Mouse (Mus musculus): Measurements from ENCODE around the gene Smok2a.
A peak's percentile ranks its signal among the peaks of the same experiment; 100 is the strongest.
"Not testable (repeated sequence)": the region's sequence is repeated elsewhere in the genome, so short reads cannot be mapped to it uniquely, and the experiment has no call there.

Smok2a gene

DNA sequence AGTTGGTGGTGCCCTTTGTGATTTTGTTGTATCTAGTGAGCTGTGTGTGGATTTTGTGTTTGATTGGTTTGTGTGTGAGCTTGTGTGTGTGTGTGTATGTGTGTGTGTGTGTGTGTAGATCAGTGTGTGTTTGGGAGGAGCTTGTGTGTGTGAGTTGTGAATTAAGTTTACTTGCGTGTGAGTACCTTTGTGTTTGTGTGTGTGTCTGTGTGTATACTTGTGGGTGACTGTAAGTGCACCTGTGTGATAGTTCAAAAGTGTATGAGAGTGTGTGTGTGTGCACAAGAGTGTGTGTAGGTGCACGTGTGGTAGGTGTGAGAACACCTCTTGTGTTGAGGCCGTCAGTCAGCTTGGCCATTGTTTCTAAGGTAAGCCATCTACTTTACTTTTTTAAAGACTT is at the start of gene Smok2a:
Gene Smok2a (plus strand): TSS at position 301 of the 400 bp plus-strand sequence.
- DNase-seq, result no peak

DNA sequence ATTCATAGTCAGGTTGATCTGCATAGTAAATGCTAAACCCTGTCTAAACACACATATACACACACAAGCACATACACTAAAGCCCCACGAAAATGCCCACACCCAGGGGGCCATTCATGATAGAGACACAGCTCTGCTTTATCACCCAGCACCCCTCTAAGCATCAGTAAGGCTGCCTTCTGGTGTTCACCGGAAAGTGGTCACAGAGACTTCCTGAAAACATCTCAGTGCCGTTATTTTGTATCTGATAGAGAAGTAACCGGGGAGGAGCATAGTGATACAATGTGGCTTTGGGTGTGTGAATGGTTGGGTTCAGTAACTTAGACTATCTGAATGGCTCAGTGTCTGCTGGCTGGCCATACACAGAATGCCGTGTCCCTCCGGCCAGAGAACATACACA is 47.4 kb upstream of the Smok2a start:
- not testable (repeated sequence) for DNase-seq

DNA sequence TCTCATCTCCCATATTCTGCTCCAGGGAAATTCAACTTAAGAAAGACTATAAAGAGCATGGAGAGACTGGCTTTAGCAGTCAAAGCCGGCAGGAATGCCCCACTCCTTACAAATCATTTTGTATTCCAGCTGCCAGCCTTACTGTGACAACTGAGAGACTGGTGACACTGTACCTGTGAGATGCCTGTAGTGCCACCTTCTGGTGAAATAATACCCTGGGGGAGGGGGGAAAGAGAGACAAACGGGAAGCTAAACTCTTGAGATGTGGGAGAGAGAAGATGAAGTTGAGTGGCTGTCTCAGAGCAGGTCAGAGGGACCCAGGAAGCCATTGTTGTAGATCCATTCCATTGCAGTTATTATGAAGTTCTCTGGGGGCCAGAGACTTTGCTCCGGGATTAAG is 47.0 kb upstream of the Smok2a start:
- not testable (repeated sequence) for DNase-seq

DNA sequence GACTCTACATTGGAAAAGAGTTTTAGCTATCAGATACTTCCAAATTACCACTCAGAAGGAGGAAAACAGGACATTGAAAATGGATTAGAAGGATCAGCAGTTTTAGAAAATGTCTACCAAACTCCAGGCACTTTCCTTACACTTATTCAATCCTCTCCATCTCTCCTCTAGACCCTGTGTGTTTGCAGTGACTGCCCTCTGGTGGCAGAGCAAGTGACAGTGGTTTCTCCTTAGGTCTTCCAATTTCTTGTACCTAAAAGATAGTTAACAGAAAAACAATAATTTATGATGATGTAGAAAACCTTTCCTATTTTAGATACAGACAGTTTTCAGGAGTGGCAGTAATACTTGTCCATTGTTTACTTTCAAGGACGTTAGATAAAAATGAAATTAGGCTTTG is 45.4 kb upstream of the Smok2a start:
- DNase-seq, result not testable (repeated sequence)

DNA sequence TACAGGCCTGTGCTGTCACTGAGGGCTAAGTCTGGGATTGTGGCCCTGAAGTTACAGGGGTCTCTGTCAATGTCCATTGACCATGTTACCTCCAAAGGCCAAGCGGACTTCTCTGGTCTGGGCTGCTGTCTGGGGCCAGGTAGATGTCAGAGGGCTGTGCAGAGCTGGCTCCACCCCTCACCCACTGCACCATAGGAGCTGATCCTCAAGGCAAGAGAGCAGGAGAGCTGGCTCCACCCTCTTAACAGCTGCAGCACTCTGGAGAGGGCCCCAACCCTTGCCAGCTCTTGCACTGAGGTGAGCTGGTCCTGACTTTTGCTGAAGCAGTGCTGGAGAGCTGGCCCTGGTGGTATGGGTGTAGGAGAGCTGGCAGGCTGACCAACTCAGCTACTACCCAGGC is 43.2 kb upstream of the Smok2a start:
- DNase-seq, result not testable (repeated sequence)

DNA sequence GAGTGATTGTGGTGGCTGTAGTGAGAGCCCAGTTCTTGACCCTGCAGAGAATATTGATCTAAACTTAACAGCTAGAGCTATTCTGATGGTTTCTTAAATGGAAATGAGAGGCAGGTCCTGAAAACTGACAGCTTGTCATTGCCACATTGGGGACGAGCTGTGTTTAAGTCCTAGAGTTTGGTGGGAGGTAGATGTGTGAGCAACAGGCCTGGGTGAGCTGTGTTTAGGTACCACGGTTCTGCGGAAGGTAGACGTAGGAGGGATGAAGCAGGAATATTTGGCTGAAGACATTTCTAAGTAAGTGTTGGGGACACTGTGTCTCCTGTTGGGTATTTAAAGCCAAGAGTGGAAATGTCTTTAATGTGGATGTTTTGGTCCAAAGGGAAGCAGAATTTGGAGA is 42.0 kb upstream of the Smok2a start:
- not testable (repeated sequence) for DNase-seq

DNA sequence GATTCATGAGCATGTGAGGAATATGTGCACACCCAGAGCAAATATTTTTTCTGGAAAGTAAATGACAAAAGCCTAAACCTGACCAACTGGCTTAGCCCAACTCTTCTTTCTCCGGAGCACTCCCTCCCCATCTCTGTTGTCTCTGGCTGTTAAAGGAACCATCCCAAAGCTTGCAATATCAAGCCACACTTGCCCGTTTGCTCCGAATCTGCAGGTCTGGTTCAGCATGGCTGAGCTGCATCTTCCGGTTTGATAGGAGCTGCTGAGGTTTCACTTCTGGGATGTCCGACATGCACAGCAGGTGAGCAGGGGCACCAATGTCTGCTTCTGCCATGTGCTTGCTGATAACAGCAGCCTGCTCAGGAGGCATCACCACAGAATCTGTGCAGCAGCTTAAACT is 40.5 kb upstream of the Smok2a start:
- DNase-seq, result not testable (repeated sequence)

DNA sequence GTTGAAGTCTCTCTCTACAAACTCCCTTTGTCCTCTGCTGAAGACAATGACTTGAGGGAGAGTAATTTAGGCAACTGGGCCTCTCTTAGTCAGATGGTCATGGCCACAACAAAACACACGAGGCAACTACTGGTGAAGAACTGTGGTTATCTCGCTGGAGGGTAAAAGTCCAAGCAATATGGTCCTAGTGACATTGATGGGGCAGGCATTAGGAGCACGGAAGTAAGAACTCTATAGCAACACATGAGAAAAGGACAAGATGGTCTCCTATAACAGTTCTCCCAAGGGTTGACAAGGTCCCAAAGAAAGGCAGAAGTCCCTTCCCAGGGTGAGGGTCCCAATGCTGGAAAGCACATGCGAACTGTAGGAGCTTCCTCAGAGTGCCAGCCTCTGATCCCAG is 38.3 kb upstream of the Smok2a start:
- DNase-seq, result not testable (repeated sequence)

DNA sequence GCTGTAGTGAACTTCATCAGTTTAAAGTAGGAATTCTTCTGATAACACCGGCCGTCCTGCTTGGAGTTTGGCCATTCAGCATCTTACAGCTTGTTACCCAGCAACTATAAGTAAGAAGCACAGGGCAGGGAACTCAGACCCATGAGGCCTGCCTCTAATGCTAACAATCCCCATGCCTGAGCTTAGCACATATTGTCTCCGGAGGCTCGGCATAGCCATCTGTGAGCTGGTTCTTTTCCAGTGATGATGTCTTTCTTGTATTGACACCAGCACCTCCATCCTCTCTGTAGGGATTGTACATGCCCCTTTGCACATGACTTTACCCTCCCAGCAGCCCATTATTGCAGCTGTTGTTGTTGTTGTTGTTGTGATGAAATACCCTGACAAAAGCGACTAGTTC is 36.5 kb upstream of the Smok2a start:
- DNase-seq, result not testable (repeated sequence)

DNA sequence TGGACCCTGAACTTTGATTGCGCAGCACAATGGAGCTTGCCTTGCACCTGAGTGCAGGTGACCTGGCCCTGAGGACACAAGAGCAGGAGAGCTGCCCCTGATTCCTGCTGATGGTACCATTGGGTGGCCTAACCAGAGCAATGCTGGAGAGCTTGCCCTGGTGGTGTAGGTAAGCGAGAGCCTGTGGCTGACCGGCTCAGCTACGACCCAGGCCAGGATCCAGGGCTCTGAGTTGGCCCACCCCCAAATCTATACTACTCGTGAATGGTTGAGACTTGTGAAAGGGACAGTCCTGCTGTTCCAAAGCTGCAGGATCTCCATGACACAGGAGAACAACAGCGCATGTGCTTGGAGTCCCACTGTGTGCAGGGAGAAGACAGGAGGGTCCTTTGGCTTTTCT is 34.4 kb upstream of the Smok2a start:
- DNase-seq, result not testable (repeated sequence)

DNA sequence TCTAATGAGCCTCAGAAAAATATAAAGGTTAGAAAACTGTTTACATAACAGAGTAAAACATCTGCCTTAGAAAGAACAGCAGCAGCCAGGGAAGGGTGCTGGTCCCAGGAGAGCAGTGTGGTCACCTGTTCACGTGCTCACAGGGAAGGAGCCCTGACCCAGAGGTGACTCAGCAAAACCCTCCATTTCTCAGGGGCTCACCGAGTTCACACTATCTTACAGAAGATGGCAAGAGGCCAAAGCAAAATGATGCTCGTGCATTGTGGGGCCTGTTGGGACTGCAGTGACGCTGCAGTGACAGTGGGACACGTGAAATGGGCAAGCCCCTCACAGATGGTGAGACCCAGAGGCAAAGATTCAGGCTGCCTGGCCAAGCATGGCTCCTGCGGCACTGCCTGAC is 33.4 kb upstream of the Smok2a start:
- not testable (repeated sequence) for DNase-seq

DNA sequence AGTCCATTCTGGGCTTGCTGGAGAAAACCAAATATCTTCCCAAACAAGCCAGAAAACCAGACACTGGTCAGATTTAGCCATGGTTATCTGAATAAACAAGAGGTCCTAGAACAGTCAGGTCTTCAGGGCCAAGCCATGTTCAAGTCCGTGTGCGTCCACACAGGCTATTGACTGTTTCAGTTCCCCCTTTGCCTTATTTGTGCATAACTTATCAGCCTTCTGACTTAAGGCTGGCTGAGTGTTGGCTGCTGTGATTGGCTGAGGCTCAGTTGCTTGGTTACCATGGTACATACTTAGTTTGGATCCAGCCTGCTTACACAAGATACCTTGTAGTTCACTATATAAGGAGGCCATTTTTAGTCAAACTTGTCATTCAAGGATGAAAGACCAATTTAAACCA is 32.1 kb upstream of the Smok2a start:
- not testable (repeated sequence) for DNase-seq

DNA sequence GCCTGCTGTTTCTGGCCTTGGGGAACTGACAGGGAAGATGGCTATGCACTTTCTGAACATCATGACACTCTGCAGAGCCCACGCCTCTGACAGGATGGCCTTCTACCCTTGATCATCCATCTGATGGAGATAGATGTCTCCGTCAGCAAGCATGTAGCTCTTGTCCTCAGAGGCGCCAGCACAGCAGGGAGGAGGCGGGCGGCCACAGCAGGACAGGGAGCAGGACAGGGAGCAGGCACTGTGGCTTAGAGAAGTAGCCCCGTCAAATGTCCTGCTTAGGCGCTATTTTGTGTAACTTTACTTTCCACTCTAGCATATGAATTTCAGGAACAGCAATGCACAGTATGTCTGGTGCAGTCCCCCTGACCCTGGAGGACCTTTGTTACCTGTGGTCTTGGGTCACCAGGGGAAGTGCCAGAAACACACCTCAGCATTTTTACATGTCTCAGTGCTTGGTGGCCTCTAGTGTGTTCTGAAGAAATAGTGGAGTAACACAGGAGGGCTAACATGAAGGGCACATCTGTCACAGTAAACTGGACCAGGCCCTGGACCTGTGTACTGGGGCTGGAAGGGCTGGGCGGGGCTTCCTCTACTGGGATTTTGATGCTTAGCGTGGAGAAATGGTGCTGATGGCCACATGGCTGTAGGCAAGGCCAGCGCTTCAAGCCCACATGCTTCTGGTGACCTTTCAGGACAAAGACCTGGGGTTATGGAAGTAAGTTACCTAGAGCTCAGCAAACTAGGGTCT is 30.0 kb upstream of the Smok2a start:
- DNase-seq, result not testable (repeated sequence)

DNA sequence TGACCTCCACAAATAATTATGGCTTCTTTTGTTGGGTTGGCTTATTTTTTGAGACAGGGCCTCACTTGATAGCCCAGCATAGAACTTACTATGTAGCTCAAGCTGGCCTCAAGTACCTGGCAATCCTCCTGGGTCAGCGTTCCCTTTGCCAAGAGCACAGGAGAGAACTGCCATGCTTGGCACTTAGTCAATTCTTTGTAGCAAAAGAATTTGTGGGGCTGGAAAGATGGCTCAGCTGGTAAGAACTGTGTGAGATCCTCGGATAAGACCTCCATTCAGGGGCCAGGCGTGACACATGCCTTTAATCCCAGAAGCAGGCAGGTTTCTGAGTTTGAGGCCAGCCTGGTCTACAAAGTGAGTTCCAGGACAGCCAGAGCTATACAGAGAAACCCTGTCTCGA is 24.5 kb upstream of the Smok2a start:
- not testable (repeated sequence) for DNase-seq

DNA sequence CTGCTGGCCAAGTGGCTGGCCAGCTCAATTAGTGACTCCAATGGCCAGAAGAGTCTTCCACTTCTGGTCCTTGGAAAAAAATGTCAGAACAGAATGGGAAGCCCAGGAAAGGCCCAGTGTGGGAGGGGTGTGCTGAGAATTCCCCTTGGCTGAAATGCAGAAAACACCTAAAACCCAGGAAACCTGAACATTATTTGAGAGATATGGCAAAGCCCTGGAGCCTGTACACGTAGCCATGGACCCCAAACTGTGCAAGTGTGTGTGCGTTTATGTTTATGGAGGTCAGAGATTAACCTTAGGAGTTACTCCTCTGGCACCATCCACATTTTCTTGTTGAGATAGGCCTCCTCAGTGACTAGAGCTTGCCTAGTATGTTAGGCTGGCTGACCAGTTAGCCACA is 22.2 kb upstream of the Smok2a start:
- DNase-seq, result not testable (repeated sequence)

DNA sequence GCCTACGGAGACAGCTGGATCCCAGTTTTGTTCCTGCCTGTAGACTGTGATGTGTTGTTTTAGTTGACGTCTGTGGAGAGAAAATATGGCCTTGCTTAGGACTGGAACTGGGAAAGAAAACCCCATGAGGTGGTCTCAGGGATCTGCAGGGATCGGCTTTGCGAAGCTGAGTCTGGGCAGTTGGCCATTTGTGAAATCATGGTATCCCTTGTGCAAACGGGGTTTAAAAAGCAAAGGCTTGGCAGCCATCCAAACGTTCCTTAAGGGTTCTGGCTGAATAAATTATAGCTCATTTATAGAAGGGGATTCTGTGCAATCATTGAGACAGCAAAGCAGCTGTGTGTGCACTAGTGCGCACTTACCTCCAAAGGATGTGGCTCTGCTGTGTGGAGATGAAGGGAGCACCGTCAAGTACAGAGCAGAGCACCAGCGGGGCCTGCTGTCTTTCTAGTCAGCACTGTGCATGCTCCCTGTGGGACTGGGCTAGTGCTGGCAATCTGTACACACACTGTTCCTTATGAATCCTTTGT is 21.0 kb upstream of the Smok2a start:
- not testable (repeated sequence) for DNase-seq

DNA sequence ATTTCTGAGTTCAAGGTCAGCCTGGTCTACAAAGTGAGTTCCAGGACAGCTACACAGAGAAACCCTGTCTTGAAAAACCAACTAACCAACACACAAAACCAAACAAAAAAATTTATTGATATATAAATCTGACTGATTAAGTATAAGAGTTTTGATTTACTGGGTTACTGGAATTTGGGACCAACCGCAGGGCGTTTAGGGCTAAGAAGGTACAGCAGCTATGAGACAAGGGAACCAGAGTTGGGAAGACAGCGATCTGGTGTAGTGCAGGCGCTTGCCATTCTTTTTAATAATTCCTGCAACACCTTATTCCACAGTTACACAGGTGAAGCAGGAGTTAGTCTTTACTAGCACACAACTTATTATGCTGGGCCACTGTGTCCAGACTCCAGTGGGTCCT is 19.4 kb upstream of the Smok2a start:
- not testable (repeated sequence) for DNase-seq

DNA sequence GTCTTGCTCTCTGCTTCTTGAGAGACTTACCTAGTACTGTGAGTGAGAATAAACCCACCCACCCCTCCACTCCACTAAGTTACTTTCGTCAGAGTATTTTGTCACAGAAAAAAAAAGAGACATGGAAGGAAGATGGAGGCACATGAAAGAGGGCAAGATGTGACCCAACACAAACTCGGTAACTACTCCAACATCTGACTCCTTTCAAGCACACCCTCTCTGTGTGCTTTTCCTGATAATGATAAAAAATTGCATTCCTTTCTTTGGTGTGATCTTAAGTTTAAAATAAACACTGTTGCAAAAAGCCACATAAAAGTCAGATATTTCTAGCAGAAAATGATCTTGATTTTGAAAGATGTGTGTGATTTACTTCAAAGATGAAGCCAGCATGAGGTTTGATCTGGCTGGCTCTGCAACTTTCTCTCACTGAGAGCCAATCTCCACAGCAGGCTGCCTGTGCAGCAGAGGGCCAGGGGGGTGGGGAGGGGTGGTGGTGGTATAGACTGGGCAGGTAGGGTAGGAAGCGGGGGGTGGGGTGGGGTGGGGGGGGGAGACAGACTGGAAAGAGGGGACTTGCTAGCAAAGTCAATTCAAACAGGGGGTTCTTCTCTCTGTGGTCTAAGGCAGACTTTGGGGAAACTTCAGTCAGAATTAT is 18.4 kb upstream of the Smok2a start:
- not testable (repeated sequence) for DNase-seq

DNA sequence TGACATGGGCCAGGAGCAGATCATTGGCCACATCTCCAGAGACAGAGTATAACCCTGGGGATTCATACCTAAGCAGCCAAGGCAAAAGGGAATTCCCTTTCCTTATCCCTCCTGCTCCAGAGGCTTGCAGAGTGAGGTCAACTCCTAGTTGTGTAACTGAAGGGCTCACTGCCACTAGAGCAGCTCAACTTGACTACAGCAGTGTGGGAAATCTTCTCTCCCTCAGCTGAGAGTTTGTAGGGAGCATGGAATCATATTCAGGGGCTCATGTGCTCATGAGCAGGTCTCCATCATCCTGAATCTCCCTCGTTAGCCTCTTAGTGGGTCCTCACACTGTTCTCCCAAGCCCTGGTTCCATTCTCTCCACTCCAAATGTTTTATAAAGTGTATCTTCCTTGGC is 15.7 kb upstream of the Smok2a start:
- not testable (repeated sequence) for DNase-seq

DNA sequence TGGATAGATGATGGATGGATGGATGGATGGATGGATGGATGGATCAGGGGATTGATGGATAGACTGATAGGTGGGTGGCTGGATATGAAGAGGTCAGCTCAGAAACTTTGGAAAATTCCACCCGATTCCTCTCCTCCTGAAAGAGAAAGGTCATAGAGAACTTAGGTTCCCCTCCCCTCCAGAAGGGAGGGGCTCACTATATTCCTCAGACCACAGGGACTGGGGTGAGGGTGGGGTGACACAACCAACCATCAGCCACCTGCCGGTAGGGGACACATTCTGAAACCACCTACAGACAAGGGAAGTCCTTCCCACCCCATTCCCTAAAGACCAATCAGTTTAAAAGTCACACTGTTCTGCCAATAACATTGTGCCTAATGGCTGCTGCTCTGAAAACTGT is 14.5 kb upstream of the Smok2a start:
- DNase-seq, result no peak

DNA sequence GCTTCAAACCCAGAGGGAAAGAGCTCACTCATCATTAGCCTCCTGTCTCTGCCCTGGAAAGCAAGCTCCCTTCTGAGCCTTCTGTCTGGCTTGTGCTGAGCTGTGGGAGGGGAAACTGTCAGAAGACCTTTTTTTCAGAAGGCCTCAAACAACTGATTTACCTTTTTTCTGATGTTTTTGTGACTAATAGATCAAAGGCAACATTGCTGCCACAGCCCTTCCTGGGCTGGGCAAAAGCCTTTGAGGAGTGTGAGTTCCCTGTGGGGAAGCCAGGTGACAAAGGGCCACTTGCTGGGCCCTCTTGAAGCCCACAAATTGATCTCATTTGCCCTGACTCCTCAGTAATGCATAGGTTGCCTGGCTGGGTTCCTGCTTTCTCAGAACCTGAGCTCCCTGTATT is 12.5 kb upstream of the Smok2a start:
- DNase-seq, result not testable (repeated sequence)

DNA sequence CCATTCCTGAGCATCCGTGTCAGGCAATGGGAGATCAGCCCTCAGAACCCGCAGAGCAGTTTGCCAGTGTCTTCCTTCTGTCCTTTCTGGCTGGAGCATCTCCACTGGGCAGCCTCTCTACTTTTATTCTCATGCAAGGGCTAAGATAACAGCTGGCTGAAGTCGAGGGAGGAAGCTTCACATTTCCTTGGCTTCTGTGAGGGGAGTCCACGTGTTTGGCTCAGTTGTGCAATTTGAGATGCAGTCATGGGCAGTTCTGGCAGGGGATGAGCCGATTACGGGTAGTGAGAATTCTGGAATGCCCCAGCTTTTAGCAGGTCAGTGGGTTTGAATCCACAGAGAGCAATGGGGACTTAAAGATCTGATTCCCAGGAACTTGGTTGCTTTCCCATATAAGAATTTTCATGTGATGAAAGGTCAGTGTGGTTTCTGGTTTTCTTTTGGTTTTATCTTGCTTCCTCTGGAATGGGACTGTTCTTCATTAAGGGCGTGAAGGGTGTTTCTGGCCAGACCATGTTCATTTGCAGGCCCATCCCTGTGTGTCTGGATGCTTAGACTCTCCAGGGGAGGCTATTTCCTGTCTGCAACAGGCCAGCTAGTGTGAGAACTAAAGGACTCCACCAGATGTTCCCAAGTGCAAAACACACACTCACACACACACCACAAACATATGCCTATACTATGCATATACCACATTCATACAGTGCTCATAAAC is 8.7 kb upstream of the Smok2a start:
- no peak for DNase-seq

DNA sequence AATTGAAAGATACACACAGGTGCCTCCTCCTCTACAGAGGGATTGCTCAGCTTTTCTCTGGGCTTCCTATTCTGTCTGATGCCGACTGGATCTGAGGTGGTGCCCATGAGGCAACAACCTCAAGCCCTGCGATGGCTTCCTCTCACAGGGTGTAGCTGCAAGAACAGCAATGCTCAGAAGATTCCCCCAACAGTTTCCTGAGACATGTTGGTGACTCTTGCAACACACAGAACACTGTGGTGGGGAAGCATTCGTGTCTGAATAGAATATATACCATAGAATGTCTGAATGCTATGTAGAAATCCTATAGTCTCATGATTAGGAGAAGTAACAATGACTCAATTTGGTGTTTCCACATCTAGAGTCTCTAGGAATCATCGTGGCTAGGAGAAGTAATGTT is 6.8 kb upstream of the Smok2a start:
- DNase-seq, result no peak

DNA sequence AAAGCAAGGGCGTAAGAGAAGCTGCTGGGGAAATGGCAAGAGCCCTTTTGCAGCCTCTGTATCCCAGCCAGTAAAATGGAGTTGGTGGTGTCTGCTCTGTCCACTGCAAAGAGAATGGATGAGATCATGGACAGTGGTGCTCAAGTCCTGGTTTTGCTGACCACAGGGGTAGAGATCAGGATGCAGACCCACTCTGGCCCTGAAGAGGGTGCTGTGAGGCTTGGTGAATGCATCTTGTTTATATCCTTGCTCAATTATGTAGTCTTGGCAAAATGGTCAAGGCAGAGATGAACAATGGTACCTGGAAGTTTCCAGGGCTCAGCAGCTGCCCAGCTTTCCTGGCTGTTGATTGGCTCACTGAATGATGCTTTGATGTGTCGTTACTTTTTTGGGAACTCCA is 5.4 kb upstream of the Smok2a start:
- peak; percentile 11 for DNase-seq

Measured in right cerebral cortex, adult 18-20 months (tissue).